Mouse (Mus musculus): ENCODE measurements at regions not wholly inside any gene's neighbourhood (a gene's known extent, or its start where the extent isn't known, plus 50 kb on each side); places are given as distances from the start of the nearest gene placed in this dataset.

DNA sequence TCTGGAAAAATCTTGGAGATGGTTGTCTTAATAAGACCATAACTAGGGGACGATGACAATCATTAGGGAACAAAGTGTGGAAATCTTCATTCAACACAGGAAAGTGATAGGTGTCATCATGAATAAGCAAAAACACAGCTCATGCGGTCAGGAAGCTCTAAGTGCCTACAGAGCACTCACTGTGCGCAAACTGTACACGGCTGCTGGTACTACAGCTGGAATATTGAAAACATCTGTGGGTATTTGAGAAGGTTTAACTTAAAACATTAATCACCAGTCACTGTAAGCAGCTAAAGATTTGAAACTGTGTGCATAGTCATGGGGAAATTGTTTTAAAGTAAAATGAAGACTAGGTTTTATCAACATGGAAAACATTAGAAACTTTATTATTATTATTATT lies 424.4 kb downstream of the Prim2 start:
- TF ChIP-seq CTCF (IDR thresholded peaks at IDR 0.05; ENCODE audit: borderline replicate concordance, insufficient read depth, low read depth, low read length) (no peak), POLR2A (IDR thresholded peaks at IDR 0.05; ENCODE audit: borderline replicate concordance, insufficient read depth, low read length) (no peak)
